Mouse (Mus musculus): Measurements from ENCODE around the gene Tmigd3. TPM values are rescaled to one million over a fixed set of nuclear protein-coding genes. Genes with fewer than 3 reads are reported as not detected.
A peak's percentile ranks its signal among the peaks of the same experiment; 100 is the strongest.

The Tmigd3 gene
- polyA plus RNA-seq, 1 experiment from 2014 or later, result 0.18 TPM

DNA sequence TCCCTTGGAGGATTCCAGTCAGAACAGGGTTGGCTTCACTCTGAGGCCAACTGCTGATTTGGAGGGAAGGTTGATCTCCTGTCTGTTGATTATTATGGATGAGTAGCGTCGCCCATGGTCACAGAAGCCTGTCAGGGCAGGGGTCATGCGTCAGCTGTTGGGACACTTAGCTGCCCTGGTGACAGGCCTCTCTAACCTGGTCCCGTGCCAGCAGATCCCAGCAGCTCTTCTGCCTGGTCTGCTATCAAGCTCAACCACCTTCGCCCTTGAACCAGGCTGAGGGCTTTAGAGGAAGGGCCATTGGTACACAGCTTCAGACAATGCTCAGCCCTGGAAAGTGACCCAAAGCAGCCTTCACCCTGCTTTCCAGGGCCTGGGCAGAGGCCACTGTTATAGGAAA is 5.3 kb downstream of the Tmigd3 start:
- H3K4me1 ChIP-seq (replicated peaks), result peaks cover 5% of the 10 kb centered on the region; the same call in 1 of the 2 replicates
- 67% methylated on average over 5 of the region's 5 CpGs for WGBS (ENCODE audit: insufficient replicate concordance)
- ATAC-seq (ENCODE audit: low read depth), result no peak

DNA sequence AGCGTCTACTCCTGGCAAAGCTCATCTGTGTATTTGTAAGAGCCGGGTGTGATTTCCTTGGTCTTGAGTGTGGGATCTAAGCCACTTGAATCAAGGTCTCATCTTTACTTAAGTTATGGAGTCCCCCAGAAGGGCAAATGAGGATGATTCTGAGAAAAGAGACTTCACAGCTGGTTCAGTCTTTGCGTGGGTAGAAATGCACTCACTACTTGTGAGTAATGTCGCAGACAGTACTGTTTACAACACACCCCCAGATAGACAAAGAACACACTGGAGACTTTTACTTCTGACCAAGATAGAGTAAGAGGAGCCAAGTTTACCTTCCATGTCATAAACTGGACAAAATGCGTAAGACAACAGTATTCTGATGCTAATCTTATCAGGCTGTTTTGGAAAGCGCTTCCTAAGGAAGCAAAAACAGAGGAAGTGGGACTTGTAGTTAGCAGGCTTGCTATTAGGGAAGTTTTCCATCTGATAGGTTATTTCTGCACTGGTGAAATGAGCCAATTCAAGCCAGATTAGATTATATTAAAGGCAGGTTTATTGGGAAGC is 6.6 kb downstream of the Tmigd3 start:
- Histone ChIP-seq H3K4me1 (replicated peaks) (peaks cover 1% of the 10 kb centered on the region; the same call in 1 of the 2 replicates), H3K36me3 (no peaks in the 10 kb centered on the region), H3K9ac (no peak overlapping the region), H3K27me3 (no peaks in the 10 kb centered on the region; the same call in 1 of the 2 replicates), H3K9me3 (replicated peaks) (no peaks in the 10 kb centered on the region), H3K4me3 (replicated peaks) (no peak overlapping the region), H3K4me2 (no peak overlapping the region), H3K27ac (no peak overlapping the region)
- DNase-seq (no peak), ATAC-seq (ENCODE audit: low read depth) (no peak)
- 62% methylated on average over 6 of the region's 6 CpGs for WGBS (ENCODE audit: insufficient replicate concordance)

More for the DNA sequence above, 5.3 kb downstream of the Tmigd3 start:
- Histone ChIP-seq H3K27ac (no peak overlapping the region), H3K9me3 (replicated peaks) (no peaks in the 10 kb centered on the region), H3K4me3 (replicated peaks) (no peak overlapping the region), H3K36me3 (no peaks in the 10 kb centered on the region), H3K27me3 (no peaks in the 10 kb centered on the region; the same call in 1 of the 2 replicates), H3K9ac (no peak overlapping the region), H3K4me2 (no peak overlapping the region)
- DNase-seq, result no peak

DNA sequence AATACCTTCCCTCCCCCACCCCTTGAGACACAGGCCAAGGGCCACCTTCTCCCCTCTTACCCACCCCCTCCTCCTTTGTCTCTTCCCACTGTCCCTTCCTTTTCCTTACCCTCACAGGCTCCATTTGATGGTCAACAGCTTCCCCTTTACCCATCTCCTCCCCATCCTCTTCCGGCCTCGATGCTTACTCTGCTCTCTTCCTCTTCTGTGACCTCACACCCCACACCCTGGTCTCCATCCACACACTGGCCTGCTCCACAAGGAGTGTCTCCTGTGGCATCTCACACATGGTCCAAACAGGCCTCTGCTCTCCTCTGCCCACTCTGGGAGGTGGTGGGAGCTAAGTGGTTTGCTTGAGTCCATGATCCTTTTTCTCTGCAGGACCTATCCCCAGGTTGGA is 7.2 kb downstream of the Tmigd3 start:
- no peak overlapping the region for H3K27ac ChIP-seq
- H3K9ac ChIP-seq, result no peak overlapping the region
- DNase-seq (no peak), ATAC-seq (ENCODE audit: low read depth) (no peak)
- no peaks in the 10 kb centered on the region for H3K9me3 ChIP-seq (replicated peaks)
- H3K4me1 ChIP-seq (replicated peaks), result no peaks in the 10 kb centered on the region
- no peaks in the 10 kb centered on the region for H3K36me3 ChIP-seq
- H3K27me3 ChIP-seq, result no peaks in the 10 kb centered on the region; the same call in 1 of the 2 replicates
- no peak overlapping the region for H3K4me2 ChIP-seq
- H3K4me3 ChIP-seq (replicated peaks), result no peak overlapping the region
- 38% methylated on average over 2 of the region's 2 CpGs for WGBS (ENCODE audit: insufficient replicate concordance)

DNA sequence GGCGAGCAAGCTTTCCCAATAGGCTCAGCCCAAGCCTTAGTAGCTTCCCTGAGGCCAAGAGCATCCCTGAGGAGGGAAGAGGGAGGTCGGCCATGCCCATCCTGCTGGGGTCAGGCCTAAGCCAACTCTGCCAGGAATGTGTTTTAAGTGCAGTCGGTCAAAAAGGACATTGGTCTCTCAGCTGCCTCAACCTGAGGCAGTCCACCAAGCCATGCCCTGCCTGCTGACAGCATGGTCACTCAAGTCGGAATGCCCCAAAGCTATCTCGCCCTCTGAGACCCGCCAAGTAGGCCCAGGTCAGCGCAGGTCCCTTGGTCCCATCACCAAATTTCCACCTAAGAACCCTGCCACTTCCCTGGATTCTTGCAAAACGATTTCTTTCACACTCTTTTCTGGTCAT is 8.0 kb downstream of the Tmigd3 start:
- no peak overlapping the region for H3K4me3 ChIP-seq (replicated peaks)
- no peaks in the 10 kb centered on the region; the same call in 1 of the 2 replicates for H3K27me3 ChIP-seq
- H3K36me3 ChIP-seq, result no peaks in the 10 kb centered on the region
- WGBS (ENCODE audit: insufficient replicate concordance), result 77% methylated on average over 8 of the region's 8 CpGs
- no peak for ATAC-seq (ENCODE audit: low read depth)
- no peak overlapping the region for H3K9ac ChIP-seq
- no peaks in the 10 kb centered on the region for H3K9me3 ChIP-seq (replicated peaks)
- H3K4me2 ChIP-seq, result no peak overlapping the region
- no peak overlapping the region for H3K27ac ChIP-seq
- no peaks in the 10 kb centered on the region for H3K4me1 ChIP-seq (replicated peaks)
- DNase-seq, result no peak

DNA sequence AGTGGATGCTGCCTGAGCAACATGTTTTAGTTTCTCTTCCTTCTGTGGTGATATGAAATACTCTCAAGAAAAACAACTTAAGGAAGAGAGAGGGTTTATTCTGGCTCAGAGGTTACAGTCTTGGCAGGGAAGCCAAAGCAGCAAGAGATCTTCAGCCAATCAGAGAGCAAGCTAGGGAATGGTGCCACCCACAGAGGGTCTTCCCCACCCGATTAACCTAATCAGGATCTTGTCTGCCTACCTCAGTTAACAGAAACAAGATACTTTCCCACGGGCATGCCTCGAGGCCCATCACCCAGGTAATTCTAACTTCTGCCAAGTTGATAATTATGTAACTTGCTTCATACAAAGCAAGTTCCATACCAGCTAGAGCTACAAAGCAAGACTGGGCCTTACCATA is 9.7 kb downstream of the Tmigd3 start:
- WGBS (ENCODE audit: insufficient replicate concordance), result 40% methylated on average over 3 of the region's 3 CpGs
- Histone ChIP-seq H3K27me3 (no peaks in the 10 kb centered on the region), H3K36me3 (no peaks in the 10 kb centered on the region), H3K4me3 (replicated peaks) (no peak overlapping the region), H3K9ac (no peak overlapping the region), H3K9me3 (replicated peaks) (no peaks in the 10 kb centered on the region), H3K27ac (no peak overlapping the region), H3K4me2 (no peak overlapping the region), H3K4me1 (replicated peaks) (no peaks in the 10 kb centered on the region)
- ATAC-seq (ENCODE audit: low read depth), result no peak
- DNase-seq, result no peak

DNA sequence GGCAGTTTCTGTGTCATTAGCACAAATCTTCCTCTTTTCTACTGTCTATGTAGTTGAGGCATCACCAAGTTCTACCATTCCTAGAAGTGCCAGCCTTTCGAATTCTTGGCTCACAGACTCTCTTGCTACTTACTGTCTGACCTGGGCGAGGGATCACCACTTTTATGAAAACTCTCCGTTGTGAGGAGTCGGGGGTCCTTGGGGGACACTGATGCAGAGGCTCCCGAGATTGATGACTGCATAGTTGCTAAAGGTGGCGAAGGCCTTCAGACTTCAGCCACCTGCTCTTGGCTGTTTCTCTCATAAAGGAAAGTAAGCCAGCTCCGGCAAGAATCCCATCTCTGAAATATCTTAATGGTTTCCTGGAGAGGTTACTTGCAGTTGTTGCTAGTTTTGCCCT is 11.4 kb downstream of the Tmigd3 start:
- H3K9me3 ChIP-seq (replicated peaks), result no peaks in the 10 kb centered on the region
- H3K4me1 ChIP-seq (replicated peaks), result no peaks in the 10 kb centered on the region
- ATAC-seq (ENCODE audit: low read depth), result no peak
- DNase-seq, result no peak
- no peak overlapping the region for H3K27ac ChIP-seq
- H3K4me3 ChIP-seq (replicated peaks), result no peak overlapping the region
- no peaks in the 10 kb centered on the region for H3K27me3 ChIP-seq
- no peaks in the 10 kb centered on the region for H3K36me3 ChIP-seq
- 73% methylated on average over 7 of the region's 7 CpGs for WGBS (ENCODE audit: insufficient replicate concordance)
- H3K9ac ChIP-seq, result no peak overlapping the region
- H3K4me2 ChIP-seq, result no peak overlapping the region

DNA sequence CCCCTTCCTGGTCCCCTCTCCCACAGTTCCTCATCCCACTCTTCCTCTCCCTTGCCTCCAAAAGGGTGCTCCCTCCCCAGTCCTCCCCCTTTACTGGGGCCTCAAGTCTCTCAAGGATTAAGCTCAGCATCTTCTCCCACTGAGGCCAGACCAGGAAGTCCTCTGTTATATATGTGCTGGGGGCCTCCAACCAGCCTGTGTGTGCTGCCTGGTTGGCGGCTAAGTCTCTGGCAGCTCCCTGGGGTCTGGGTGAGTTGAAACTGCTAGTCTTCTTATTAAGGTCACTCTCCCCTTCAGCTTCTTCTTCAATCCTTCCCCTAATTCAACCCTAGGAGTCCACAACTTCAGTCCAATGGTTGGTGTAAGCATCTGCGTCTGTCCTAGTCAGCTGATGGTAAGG is 12.4 kb downstream of the Tmigd3 start:
- DNase-seq (no peak), ATAC-seq (ENCODE audit: low read depth) (no peak)
- Histone ChIP-seq H3K9me3 (replicated peaks) (no peaks in the 10 kb centered on the region), H3K4me1 (replicated peaks) (no peaks in the 10 kb centered on the region), H3K4me3 (replicated peaks) (no peak overlapping the region), H3K36me3 (no peaks in the 10 kb centered on the region), H3K4me2 (no peak overlapping the region), H3K27ac (no peak overlapping the region), H3K27me3 (no peaks in the 10 kb centered on the region), H3K9ac (no peak overlapping the region)
- 70% methylated on average over 2 of the region's 2 CpGs for WGBS (ENCODE audit: insufficient replicate concordance)

DNA sequence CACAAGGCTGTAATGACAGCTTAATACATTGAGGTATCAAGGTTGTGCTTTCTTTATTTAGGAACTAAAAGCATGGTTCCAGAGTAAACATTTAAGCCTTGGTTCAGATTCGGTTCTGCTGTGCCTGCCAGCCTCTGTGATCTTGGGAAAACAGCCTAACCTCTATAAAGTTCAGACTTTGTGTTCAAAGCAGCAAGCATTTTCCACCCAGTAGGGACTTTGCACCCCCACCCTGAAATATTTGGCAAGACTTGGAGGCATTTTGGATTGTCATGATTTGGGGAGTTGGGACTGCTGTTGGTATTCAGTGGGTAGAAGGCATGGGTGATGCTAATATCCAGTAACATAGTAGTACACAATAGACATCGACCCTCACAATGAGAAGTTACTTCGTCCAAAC is 18.3 kb downstream of the Tmigd3 start:
- DNase-seq (no peak), ATAC-seq (ENCODE audit: low read depth) (no peak)
- Histone ChIP-seq H3K36me3 (no peaks in the 10 kb centered on the region), H3K27ac (no peak overlapping the region), H3K4me3 (replicated peaks) (no peak overlapping the region), H3K4me1 (replicated peaks) (peaks cover 32% of the 10 kb centered on the region), H3K9ac (no peak overlapping the region), H3K27me3 (no peaks in the 10 kb centered on the region), H3K9me3 (replicated peaks) (no peaks in the 10 kb centered on the region), H3K4me2 (no peak overlapping the region)
- WGBS (ENCODE audit: insufficient replicate concordance), result 55% methylated on average over 3 of the region's 3 CpGs

DNA sequence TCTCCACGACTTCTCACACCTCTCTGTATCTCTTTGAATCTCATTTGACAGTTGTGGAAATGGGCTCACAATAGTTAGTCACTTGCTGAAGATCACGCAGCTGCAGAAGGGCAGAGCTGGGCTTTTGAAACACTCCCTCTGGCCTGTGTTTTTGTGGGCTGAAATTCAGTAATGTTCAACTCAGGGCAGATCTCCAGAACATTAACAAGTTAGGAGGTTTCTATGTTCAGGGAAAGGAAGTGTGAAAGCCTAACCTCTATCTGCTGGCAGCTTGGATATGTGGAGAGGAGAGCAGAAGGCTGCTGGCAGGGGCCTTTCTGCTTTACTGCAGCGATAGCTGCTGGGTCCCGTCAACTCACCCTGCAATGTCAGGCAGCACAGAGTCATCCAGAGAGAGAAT is 19.5 kb downstream of the Tmigd3 start:
- no peaks in the 10 kb centered on the region for H3K36me3 ChIP-seq
- H3K9me3 ChIP-seq (replicated peaks), result no peaks in the 10 kb centered on the region
- no peaks in the 10 kb centered on the region for H3K27me3 ChIP-seq
- peaks cover 44% of the 10 kb centered on the region for H3K4me1 ChIP-seq (replicated peaks)
- DNase-seq (no peak), ATAC-seq (ENCODE audit: low read depth) (no peak)
- H3K9ac ChIP-seq, result no peak overlapping the region
- H3K4me3 ChIP-seq (replicated peaks), result no peak overlapping the region
- no peak overlapping the region for H3K4me2 ChIP-seq
- WGBS (ENCODE audit: insufficient replicate concordance), result 57% methylated on average over 4 of the region's 4 CpGs
- H3K27ac ChIP-seq, result no peak overlapping the region

DNA sequence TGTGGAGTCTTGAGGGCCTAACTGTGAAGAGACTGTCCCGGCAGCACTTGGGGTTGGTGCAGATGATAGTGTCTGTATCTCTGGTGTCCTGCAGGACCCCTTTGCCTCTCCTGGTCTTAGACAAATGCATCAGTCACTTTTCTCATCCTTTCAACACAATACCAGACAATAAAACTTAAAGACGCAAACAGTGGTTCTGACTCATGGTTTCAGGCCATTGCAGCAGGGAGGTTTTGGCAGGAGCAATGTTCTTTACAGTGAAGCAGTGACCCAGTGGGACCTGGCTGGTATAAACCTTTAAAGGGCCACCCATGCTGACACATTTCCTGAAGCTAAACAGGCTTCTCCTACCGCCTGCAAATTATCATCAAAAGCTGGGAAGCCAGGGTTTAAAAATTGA is 20.4 kb downstream of the Tmigd3 start:
- Histone ChIP-seq H3K36me3 (no peaks in the 10 kb centered on the region), H3K4me1 (replicated peaks) (peaks cover 51% of the 10 kb centered on the region), H3K9ac (no peak overlapping the region), H3K27me3 (no peaks in the 10 kb centered on the region), H3K9me3 (replicated peaks) (no peaks in the 10 kb centered on the region), H3K4me2 (no peak overlapping the region), H3K4me3 (replicated peaks) (no peak overlapping the region), H3K27ac (peak overlapping the region; percentile 47)
- DNase-seq (no peak), ATAC-seq (ENCODE audit: low read depth) (no peak)
- 41% methylated on average over 3 of the region's 3 CpGs for WGBS (ENCODE audit: insufficient replicate concordance)

DNA sequence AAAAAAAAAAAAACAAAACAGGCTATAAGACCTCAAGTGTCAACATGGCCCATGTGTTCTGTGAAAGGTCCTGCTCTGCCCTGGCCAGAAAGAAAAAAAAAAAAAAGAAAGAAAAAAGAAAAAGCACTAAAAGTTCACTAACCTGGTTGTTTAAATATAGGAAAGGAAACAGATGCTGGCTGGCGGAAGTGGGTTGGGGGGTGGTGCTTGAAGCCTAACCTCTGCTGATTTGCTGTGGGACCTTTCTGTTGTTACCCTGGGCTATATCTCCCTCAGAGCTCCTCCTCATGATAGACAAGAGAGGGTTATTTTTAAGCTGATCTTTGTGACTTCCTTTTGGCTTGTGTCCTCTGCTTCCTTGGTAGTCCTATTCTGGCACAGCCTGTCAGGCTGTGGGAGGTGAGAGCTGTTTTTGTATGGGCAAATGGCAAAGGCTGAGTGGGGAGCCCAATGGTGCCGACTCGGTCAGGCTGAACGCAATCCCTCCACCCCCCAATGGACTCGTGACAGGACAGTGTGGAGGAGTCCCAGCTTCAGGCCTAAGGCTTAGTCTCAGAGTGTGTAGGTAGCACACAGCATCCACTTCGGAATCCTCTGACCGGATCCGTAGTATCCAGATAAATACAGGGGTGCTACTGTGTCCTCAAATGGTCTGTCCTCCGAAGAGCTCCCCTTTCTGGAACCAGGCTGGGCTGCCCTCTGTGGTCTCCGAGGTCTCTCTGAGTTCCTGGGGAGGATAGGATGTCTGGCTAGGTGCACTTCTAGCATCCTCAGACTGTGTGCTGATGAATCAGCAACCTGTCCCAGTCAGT is 21.3 kb downstream of the Tmigd3 start:
- H3K4me1 ChIP-seq (replicated peaks), result peaks cover 51% of the 10 kb centered on the region
- no peaks in the 10 kb centered on the region for H3K36me3 ChIP-seq
- H3K27me3 ChIP-seq, result no peaks in the 10 kb centered on the region
- WGBS (ENCODE audit: insufficient replicate concordance), result 24% methylated on average over 10 of the region's 10 CpGs
- no peak for DNase-seq
- no peaks in the 10 kb centered on the region for H3K9me3 ChIP-seq (replicated peaks)
- H3K9ac ChIP-seq, result 0 out of 2 replicates have a peak overlapping the region, but pooled peaks have one; percentile 7
- peak overlapping the region; percentile 33 for H3K4me3 ChIP-seq (replicated peaks)
- peak; percentile 30 for ATAC-seq (ENCODE audit: low read depth)
- H3K27ac ChIP-seq, result peak overlapping the region; percentile 78
- H3K4me2 ChIP-seq, result peak overlapping the region; percentile 54

All from liver, embryonic 13.5 days (tissue).